Mouse (Mus musculus): ENCODE results near the gene Zfp518b. TPM values are rescaled to one million over a fixed set of nuclear protein-coding genes. Genes with fewer than 3 reads are reported as not detected.

Gene Zfp518b
- polyA plus RNA-seq, 1 experiment from 2014 or later = 8.2 TPM

DNA sequence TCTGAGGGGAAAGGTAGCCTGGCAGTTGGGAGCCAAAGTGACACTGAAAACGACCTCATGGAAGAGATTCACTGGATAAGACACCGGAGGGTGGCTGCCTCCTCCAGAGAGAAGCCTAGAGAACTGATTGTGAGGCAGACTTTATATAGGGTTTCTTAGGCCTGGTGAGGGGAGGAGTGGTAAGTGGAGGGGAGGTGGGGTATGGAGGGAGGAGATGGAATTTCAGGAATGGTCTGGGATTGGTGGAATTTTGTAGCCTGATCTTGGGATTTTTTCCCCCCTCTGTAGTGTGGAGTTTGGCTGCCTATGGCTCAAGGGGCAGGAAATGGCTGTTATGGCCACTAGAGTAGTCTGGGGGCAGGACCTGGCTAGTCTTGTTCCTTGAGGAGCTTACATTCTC is 56.6 kb downstream of the Zfp518b start:
- no peak overlapping the region for H3K27ac ChIP-seq (replicated peaks)
- no peak overlapping the region for H3K4me3 ChIP-seq
- H3K4me1 ChIP-seq = no peaks in the 10 kb centered on the region
- no peaks in the 10 kb centered on the region for H3K36me3 ChIP-seq
- ATAC-seq (ENCODE audit: extremely low read depth, insufficient number of reproducible peaks, low FRiP score, low TSS enrichment) = no peak
- H3K27me3 ChIP-seq (replicated peaks) = no peaks in the 10 kb centered on the region
- H3K9ac ChIP-seq = no peak overlapping the region
- WGBS = 14% methylated on average over 2 of the region's 2 CpGs
- peaks cover 6% of the 10 kb centered on the region; the same call in 1 of the 2 replicates for H3K9me3 ChIP-seq
- no peak overlapping the region for H3K4me2 ChIP-seq

DNA sequence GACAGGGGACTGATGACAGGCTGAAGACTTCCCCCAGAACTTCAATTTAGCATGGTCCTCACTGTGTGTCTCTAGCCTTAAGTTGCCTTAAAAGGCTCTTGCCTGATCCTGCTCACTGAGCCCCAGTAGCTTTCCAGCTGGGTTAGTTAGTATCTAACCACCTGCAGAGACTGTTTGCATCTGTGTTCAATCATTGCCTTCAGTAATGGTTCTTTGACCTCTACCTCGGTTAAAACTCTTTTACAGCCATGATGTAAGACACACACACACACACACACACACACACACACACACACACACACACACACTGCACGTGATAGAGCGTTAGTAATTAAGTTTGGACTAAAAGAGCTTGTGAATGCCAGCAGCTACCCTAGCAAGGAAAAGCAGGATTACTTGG is 57.7 kb downstream of the Zfp518b start:
- H3K27me3 ChIP-seq (replicated peaks) = no peaks in the 10 kb centered on the region
- no peak overlapping the region for H3K27ac ChIP-seq (replicated peaks)
- peaks cover 6% of the 10 kb centered on the region; the same call in 1 of the 2 replicates for H3K9me3 ChIP-seq
- no peaks in the 10 kb centered on the region for H3K4me1 ChIP-seq
- WGBS = 59% methylated on average over 3 of the region's 3 CpGs
- no peak for ATAC-seq (ENCODE audit: extremely low read depth, insufficient number of reproducible peaks, low FRiP score, low TSS enrichment)
- H3K4me3 ChIP-seq = no peak overlapping the region
- H3K4me2 ChIP-seq = no peak overlapping the region
- no peak overlapping the region for H3K9ac ChIP-seq
- H3K36me3 ChIP-seq = no peaks in the 10 kb centered on the region

GRCm38 (mm10) chr5:38620783-38621182 is 63.8 kb downstream of the Zfp518b start:
- 21% methylated on average over 5 of the region's 5 CpGs for WGBS
- Histone ChIP-seq H3K4me2 (no peak overlapping the region), H3K27ac (replicated peaks) (no peak overlapping the region)

GRCm38 (mm10) chr5:38618908-38619307 is 65.7 kb downstream of the Zfp518b start:
- Histone ChIP-seq H3K4me3 (no peak overlapping the region), H3K27ac (replicated peaks) (no peak overlapping the region), H3K27me3 (replicated peaks) (no peaks in the 10 kb centered on the region), H3K9ac (no peak overlapping the region), H3K4me2 (no peak overlapping the region), H3K36me3 (no peaks in the 10 kb centered on the region), H3K4me1 (0 out of 2 replicates have a peak, but pooled peaks cover 4% of the 10 kb centered on the region), H3K9me3 (no peaks in the 10 kb centered on the region)
- 46% methylated on average over 3 of the region's 3 CpGs for WGBS
- no peak for ATAC-seq (ENCODE audit: extremely low read depth, insufficient number of reproducible peaks, low FRiP score, low TSS enrichment)

More at GRCm38 (mm10) chr5:38620783-38621182, 63.8 kb downstream of the Zfp518b start:
- 0 out of 2 replicates have a peak, but pooled peaks cover 4% of the 10 kb centered on the region for H3K4me1 ChIP-seq
- ATAC-seq (ENCODE audit: extremely low read depth, insufficient number of reproducible peaks, low FRiP score, low TSS enrichment) = no peak
- H3K27me3 ChIP-seq (replicated peaks) = no peaks in the 10 kb centered on the region
- no peaks in the 10 kb centered on the region for H3K36me3 ChIP-seq
- H3K9me3 ChIP-seq = peaks cover 6% of the 10 kb centered on the region; the same call in 1 of the 2 replicates
- no peak overlapping the region for H3K4me3 ChIP-seq
- H3K9ac ChIP-seq = no peak overlapping the region

Other genes with a start within 250 kb of the Zfp518b start
- gene Slc2a9, start 181.7 kb downstream of the Zfp518b start, polyA plus RNA-seq (2015; fragmentation: Nextera tagmentation; extraction: Ambion mirVana) = 0.27 and 0.42 TPM in 2 replicates
- 218 and 227 TPM in 2 replicates for gene Wdr1, start 121.6 kb downstream of the Zfp518b start, polyA plus RNA-seq (2015; fragmentation: Nextera tagmentation; extraction: Ambion mirVana)
- 0.08 TPM in 1 of 2 replicates, not detected in the other for gene Clnk, start 192.0 kb upstream of the Zfp518b start, polyA plus RNA-seq (2015; fragmentation: Nextera tagmentation; extraction: Ambion mirVana)

All from heart, embryonic 13.5 days (tissue).